Mouse (Mus musculus): ENCODE results near the gene Atf6b. TPM values are rescaled to one million over a fixed set of nuclear protein-coding genes. Genes with fewer than 3 reads are reported as not detected.

Gene Atf6b
- polyA plus RNA-seq, 1 experiment = 61.0 TPM

DNA sequence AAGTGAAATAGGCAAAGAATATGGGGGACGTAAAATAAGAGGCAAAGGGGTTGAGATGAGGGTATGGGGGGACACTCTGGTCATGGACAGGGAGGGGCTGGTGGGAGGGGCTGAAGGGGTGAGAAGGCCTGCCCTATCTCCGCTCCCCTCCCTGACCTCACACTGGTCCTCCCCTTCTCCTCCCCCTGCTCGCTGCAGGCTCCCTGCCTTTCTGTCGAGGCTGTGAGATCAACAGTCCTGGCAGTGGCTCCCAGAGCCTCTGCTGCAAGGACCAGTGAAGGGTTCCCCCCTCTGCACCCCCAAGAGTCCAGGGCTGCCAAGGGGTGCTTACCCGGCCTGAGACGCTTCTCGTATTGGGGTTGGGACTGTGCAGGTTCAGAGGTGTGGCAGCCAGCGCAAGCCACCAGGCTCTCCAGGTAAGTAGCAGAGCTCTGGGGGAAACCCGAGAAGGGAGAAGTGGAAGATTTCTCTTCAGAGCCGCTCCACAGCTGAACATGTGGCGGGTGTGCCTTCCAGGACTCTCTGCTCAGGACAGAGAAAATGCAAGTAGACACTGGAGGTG lies 13.4 kb downstream of the Atf6b start:
- 28% methylated on average over 11 of the region's 11 CpGs for WGBS
- DNase-seq (ENCODE audit: low read depth, low spot score) = no peak

DNA sequence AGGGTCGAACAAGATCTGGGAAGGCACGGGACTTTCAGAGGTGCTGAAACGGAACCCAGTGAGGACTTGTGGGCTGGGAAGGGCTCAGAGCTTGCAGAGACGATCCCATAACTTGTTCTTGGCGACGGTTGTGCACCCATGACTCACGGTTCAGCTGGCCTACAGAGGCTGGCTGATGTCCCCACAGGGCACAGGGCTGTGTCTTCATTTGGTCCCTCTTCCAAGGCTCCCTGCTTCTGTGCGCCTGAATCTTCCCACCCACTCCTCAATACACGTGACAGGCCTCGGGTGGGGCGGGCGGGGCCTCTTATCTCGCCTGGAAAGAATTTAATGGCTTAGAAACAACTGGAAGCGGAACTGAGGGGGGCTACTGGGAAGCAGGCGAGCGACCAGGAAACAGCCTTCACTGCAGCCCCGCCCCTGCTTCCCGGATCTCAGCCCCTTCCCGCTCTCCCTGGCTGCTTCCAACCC lies 14.2 kb downstream of the Atf6b start:
- under 1% methylated on average over 19 of the region's 19 CpGs for WGBS
- DNase-seq (ENCODE audit: low read depth, low spot score) = no peak

GRCm38 (mm10) chr17:34662468-34662867 lies 15.5 kb downstream of the Atf6b start:
- 89% methylated on average over 1 of the region's 1 CpGs for WGBS
- no peak for DNase-seq (ENCODE audit: low read depth, low spot score)

- no peak for DNase-seq (ENCODE audit: low read depth, low spot score)
- 90% methylated on average over 8 of the region's 8 CpGs for WGBS
Observed at GRCm38 (mm10) chr17:34662978-34663377, 16.0 kb downstream of the Atf6b start.

DNA sequence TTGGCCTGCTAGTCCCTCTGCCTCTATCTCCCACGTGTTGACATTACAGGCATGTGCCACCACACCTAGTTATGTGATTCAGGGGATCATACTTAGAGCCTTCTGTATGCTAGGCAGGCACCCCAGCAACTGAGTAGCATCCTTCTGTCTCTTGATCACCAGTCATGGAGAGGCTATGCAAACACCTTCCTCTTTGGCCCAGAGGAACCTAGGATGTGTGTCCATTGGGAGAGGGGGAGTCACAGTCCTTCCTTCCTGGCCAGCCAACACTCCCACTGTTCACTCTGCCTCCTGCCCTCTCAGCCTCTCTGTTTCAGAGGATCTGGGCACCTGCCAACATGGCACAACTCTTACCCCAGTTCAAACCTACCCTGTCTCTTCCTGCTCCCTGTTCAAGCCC lies 16.6 kb downstream of the Atf6b start:
- DNase-seq (ENCODE audit: low read depth, low spot score) = no peak
- 37% methylated on average over 1 of the region's 1 CpGs for WGBS

- DNase-seq (ENCODE audit: low read depth, low spot score) = no peak
- WGBS = 54% methylated on average over 7 of the region's 7 CpGs
Observed at GRCm38 (mm10) chr17:34664472-34664871, 17.5 kb downstream of the Atf6b start.

DNA sequence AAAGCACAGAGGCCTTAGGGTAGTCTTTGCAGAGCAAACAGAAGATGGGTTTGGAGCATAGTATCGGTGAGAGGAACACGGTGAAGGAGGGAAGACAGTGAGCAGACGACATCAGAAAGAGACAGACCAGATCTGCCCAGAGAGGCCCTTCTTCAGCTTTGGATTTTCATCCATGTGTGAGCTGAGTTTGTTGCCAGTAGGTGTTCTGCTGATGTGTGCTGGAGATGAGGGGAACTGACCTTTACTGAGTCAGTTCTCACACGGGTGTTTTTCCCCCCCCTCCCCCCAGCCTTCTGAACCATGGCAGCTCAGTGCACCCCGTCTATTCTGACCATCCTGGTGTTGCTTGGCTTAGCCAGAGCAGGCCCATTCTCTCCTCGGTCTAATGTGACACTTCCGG lies 23.3 kb downstream of the Atf6b start, which contains the start of gene Tnxb:
Tnxb (plus strand) TSS at position 301 of the 400 bp plus-strand sequence.
- no peak for DNase-seq (ENCODE audit: low read depth, low spot score)
- 55% methylated on average over 7 of the region's 7 CpGs for WGBS

DNA sequence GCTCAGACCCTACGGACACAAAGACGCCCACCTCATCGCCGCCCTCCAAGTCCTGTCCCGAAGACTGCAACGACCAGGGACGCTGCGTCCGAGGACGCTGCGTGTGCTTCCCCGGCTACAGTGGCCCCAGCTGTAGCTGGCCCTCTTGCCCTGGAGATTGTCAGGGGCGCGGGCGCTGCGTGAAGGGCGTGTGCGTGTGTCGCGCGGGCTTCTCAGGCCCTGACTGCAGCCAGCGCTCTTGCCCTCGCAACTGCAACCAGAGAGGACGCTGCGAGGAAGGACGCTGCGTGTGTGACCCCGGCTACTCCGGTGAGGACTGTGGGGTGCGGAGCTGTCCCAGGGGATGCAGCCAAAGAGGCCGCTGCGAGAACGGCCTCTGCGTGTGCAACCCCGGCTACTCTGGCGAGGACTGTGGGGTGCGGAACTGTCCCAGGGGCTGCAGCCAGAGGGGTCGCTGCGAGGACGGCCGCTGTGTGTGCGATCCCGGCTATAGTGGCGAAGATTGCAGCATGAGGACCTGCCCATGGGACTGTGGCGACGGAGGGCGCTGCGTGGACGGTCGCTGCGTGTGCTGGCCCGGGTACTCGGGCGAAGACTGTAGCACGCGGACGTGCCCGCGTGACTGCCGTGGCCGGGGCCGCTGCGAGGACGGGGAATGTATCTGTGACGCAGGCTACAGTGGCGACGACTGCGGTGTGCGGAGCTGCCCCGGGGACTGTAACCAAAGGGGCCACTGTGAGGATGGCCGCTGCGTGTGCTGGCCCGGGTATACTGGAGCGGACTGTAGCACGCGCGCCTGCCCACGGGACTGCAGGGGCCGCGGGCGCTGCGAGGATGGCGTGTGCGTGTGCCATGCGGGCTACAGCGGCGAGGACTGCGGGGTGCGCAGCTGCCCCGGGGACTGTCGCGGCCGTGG lies 24.5 kb downstream of the Atf6b start:
- DNase-seq (ENCODE audit: low read depth, low spot score) = no peak
- WGBS = 28% methylated on average over 93 of the region's 93 CpGs

GRCm38 (mm10) chr17:34672246-34672792 lies 25.4 kb downstream of the Atf6b start:
- no peak for DNase-seq (ENCODE audit: low read depth, low spot score)
- 43% methylated on average over 49 of the region's 49 CpGs for WGBS

DNA sequence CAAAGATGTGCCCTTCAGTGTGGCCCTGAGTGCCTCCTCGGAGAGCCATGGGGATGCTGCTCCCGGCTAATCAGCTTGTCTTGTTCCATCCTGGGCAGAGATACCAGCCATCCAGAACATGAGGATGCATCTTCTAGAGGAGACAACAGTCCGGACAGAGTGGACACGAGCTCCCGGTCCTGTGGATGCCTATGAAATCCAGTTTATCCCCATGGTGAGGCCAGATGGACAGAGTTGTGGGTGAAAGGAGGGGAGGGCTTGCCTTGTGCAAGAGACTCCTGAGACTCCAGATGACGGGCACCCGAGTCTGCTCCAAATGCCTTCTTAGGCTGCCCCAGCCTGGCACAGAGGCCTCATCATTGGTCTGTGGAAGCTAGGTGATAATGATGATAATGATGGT lies 26.2 kb downstream of the Atf6b start:
- DNase-seq (ENCODE audit: low read depth, low spot score) = no peak
- 79% methylated on average over 7 of the region's 7 CpGs for WGBS

- no peak for DNase-seq (ENCODE audit: low read depth, low spot score)
Observed at GRCm38 (mm10) chr17:34674524-34675204, 27.7 kb downstream of the Atf6b start.

DNA sequence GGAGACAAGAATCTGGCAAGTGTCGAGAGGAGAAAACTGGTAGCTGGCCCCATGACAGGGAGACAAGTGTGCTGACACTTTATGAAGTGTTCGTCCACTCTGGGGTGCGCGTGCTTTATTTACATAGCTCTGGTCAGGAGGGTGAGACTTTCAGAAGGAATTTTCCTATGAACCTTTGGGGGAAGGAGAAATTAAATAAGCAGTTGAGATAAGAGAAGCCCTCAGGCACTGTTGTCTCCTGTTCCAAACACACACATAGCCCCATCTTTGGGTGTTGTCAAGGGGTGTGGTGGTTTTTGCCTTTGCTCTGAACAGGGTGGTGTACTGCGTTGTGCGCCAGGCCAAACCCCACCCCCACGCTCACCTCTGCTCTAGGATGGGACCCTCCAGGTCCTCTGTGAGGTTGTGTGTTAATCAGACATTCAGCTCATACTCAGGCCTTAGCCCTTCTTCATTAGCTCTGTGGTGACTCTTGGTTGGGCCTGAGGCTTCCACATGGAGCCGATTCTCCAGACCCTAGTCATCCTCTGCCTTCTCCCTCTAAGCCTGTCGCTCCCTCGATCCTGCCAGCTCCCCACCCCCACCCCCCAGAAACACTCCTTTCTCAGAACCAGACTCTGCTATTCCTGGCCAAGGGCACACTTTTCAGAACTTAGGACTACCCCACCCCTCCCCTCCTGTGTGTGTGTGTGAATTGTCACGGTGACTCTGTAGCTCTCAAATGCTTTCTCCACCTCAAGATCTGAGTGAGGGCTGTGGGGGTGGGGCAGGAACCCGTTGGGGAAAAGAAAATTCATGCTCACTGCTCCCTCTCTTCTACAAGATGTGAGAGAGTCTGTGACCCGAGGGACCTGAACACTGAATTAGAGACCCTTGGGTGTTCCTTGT lies 28.5 kb downstream of the Atf6b start:
- WGBS = 34% methylated on average over 13 of the region's 13 CpGs
- no peak for DNase-seq (ENCODE audit: low read depth, low spot score)

More at GRCm38 (mm10) chr17:34674524-34675204, 27.7 kb downstream of the Atf6b start:
- WGBS = 52% methylated on average over 11 of the region's 11 CpGs

DNA sequence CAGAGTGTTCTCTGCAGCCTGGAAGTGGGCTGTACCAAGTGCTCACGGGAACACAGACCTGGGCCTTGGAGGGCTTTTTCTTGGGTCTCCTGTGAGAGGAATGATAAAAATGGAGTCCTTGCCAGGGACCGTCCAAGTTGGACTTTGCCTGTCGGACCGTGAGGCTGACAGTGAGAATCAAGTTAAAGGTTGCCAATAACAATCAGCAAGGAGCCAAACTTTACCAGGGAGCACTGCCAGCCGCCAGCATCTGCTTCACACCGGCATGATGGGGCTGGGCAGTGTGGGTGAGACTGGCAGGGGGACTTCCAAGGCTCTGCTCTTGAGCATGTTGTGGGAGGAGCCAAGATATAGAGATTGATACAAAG lies 29.1 kb downstream of the Atf6b start:
- 41% methylated on average over 6 of the region's 6 CpGs for WGBS
- no peak for DNase-seq (ENCODE audit: low read depth, low spot score)

- DNase-seq (ENCODE audit: low read depth, low spot score) = no peak
- 37% methylated on average over 12 of the region's 12 CpGs for WGBS
Observed at GRCm38 (mm10) chr17:34676671-34677070, 29.7 kb downstream of the Atf6b start.

- DNase-seq (ENCODE audit: low read depth, low spot score) = no peak
- 84% methylated on average over 26 of the region's 26 CpGs for WGBS
Observed at GRCm38 (mm10) chr17:34680191-34680590, 33.2 kb downstream of the Atf6b start.

DNA sequence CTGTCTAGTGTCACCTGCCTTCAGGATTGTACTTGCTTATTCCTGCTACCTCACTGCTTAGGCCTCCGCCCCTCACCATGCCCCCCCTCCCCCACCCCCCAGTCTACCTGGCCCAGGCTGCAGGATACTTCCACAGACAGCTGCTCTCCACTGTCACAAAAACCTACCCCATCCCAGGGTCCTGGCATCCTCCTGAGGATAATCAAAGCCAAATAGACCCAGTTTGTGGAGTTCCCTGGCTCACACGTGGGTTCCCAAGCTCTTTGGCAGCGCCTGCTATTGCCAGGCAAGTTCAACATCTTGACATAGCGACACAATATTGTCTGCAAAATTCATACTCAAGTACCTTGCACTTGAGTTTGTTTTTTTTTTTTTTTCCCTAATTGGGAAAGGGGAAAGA lies 33.7 kb downstream of the Atf6b start:
- DNase-seq (ENCODE audit: low read depth, low spot score) = no peak
- 70% methylated on average over 4 of the region's 4 CpGs for WGBS

GRCm38 (mm10) chr17:34681132-34681571 lies 34.2 kb downstream of the Atf6b start:
- WGBS = 45% methylated on average over 17 of the region's 17 CpGs
- DNase-seq (ENCODE audit: low read depth, low spot score) = no peak

DNA sequence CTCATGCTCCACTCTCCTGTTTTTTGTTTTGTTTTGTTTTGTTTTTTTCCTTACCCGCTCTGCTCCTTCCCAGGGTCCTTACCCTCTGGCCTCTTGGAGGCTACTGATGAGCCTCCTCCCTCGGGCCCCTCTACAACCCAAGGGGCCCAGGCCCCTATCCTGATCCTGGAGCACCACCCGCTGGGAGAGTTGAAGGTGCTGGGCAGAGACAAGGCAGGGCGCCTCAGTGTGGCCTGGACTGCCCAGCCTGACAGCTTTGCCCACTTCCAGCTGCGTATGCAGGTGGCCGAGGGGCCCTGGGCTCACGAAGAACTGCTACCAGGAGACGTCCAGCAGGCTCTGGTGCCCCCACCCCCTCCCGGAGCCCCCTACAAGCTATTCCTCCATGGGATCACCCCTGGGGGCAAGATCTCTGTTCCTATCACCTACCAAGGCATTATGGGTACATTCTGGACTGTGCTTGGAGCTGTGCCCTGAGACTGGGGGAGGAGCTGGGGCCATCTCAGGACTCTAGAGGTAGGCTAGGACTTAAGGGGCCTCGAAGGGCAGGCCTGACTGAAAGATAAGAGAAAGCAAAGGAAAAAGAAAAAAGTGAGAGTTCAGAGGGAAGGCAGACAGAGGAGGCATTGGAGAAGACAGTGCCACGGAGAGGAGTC lies 35.1 kb downstream of the Atf6b start:
- no peak for DNase-seq (ENCODE audit: low read depth, low spot score)
- 61% methylated on average over 11 of the region's 11 CpGs for WGBS

GRCm38 (mm10) chr17:34683179-34683578 lies 36.2 kb downstream of the Atf6b start:
- no peak for DNase-seq (ENCODE audit: low read depth, low spot score)
- 78% methylated on average over 8 of the region's 8 CpGs for WGBS
